Mouse (Mus musculus) hindbrain, embryonic 12.5 days (tissue): Measurements from ENCODE around the gene Ctdsp2. TPM values are rescaled to one million over a fixed set of nuclear protein-coding genes. Genes with fewer than 3 reads are reported as not detected.

Source experiments
- ATAC-seq: fragments of 200-750 bp; cut with Nextera tagmentation; 2 replicates; pipeline ENCODE4 v1.8.0; 2017; ENCODE audit warnings: moderate TSS enrichment; ENCODE audit not compliant: low FRiP score
- H3K27ac ChIP-seq: fragments of 300-500 bp; sonication (generic); 2 replicates; pipeline ENCODE4 v1.5.1; 2016; ENCODE audit warnings: mild to moderate bottlenecking
- H3K27me3 ChIP-seq: fragments of 300-500 bp; sonication (generic); 2 replicates; pipeline ENCODE4 v1.6.1; 2016; ENCODE audit warnings: mild to moderate bottlenecking
- H3K36me3 ChIP-seq: fragments of 300-500 bp; sonication (generic); 2 replicates; pipeline ENCODE4 v1.6.1; 2016; ENCODE audit warnings: mild to moderate bottlenecking
- H3K4me1 ChIP-seq: fragments of 300-500 bp; sonication (generic); 2 replicates; pipeline ENCODE4 v1.6.1; 2016
- H3K4me2 ChIP-seq: fragments of 300-500 bp; sonication (generic); replicated peaks from 2 replicates; pipeline ENCODE4 v1.6.1; 2016; ENCODE audit warnings: mild to moderate bottlenecking
- H3K4me3 ChIP-seq: fragments of 300-500 bp; sonication (generic); 2 replicates; pipeline ENCODE4 v1.5.1; 2016; ENCODE audit warnings: mild to moderate bottlenecking
- H3K9ac ChIP-seq: fragments of 300-500 bp; sonication (generic); 2 replicates; pipeline ENCODE4 v1.6.1; 2016; ENCODE audit warnings: mild to moderate bottlenecking, moderate library complexity
- H3K9me3 ChIP-seq: fragments of 300-500 bp; sonication (generic); replicated peaks from 2 replicates; pipeline ENCODE4 v1.6.1; 2016; ENCODE audit warnings: mild to moderate bottlenecking
- WGBS: fragments of 180-500 bp; shearing (Covaris S2); methylation state at CpG from one replicate; pipeline ENCODE4 v1.1.7; 2016; 5-methylcytosine and 5-hydroxymethylcytosine counted together
- polyA plus RNA-seq: library from polyadenylated mRNA; unstranded; fragments of >200 nt; fragmentation: Nextera tagmentation; extraction: Ambion mirVana; gene quantifications from 2 replicates; pipeline ENCODE4 v1.2.1, GENCODE M21; 2016

Ctdsp2 gene
- polyA plus RNA-seq, 1 experiment from 2014 or later = 50.5 TPM

DNA sequence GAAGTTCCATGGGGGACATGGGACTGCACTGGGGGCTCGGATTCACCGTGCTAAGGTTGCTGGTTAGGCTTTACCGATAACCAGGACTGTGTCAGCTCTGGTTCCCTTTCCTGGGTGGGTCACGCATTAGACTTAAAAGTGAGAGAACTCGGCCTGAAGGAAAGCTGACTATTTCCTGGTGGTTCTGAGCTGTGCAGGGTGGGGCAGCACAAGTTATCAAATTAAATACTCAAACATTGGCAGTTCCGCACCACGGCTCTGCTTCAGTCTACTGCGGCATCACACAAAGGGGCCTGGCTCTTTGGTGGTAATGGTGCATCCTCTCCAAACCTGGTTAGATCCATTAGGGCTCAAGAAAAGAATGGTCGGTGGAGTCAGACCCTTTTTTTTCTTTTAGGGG is 22.8 kb downstream of the Ctdsp2 start:
- Histone ChIP-seq H3K27me3 (0 out of 2 replicates have a peak, but pooled peaks cover 3% of the 10 kb centered on the region), H3K9ac (no peak overlapping the region), H3K36me3 (peaks cover 30% of the 10 kb centered on the region), H3K4me2 (no peak overlapping the region), H3K9me3 (no peaks in the 10 kb centered on the region), H3K4me3 (no peak overlapping the region), H3K27ac (no peak overlapping the region), H3K4me1 (no peaks in the 10 kb centered on the region)
- no peak for ATAC-seq
- 89% methylated on average over 9 of the region's 9 CpGs for WGBS

DNA sequence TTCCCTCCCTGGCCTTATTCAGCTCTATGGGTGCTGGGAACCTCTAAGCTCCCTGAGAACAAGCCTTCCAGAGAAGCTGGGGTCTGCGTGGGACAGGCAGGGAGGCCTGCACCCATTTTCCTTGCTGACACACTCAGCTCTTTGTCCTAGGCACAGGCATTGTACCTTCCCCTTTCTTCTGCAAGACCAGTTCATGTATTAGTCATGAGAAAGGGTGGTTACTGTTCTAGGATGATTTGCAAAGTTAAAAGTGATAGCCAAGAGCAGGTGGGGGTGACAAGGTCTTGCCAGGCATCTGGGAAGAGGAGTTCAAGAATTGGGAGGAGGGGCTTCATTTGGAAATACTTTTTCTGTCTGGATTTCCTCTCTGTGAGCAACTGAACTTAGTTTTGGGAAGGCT is 23.5 kb downstream of the Ctdsp2 start:
- H3K4me2 ChIP-seq = no peak overlapping the region
- no peaks in the 10 kb centered on the region for H3K4me1 ChIP-seq
- no peak for ATAC-seq
- H3K4me3 ChIP-seq = no peak overlapping the region
- no peak overlapping the region for H3K27ac ChIP-seq
- WGBS = 71% methylated on average over 1 of the region's 1 CpGs
- H3K9me3 ChIP-seq = no peaks in the 10 kb centered on the region
- H3K36me3 ChIP-seq = peaks cover 30% of the 10 kb centered on the region
- H3K27me3 ChIP-seq = 0 out of 2 replicates have a peak, but pooled peaks cover 3% of the 10 kb centered on the region
- no peak overlapping the region for H3K9ac ChIP-seq

DNA sequence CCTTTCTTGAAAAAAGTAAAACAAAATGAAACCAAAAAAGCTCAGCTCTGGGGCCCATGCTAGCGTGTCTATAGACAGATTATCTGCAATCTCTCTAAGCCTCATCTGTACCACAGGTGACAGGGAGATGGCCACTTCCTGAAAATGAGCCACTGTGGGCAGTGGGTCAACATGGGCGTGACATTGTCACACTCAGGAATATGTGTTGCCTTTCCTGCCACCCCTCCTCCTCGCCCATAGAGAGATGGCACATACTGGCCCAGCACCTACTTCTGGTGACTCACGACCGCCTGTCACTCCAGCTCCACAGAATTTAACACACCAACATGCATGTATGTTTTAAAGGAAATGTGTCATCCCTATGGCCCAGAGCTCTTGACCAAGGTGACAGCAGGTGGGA is 24.2 kb downstream of the Ctdsp2 start:
- Histone ChIP-seq H3K4me2 (no peak overlapping the region), H3K36me3 (peaks cover 23% of the 10 kb centered on the region), H3K9me3 (no peaks in the 10 kb centered on the region), H3K27ac (no peak overlapping the region), H3K27me3 (0 out of 2 replicates have a peak, but pooled peaks cover 3% of the 10 kb centered on the region), H3K4me3 (no peak overlapping the region), H3K4me1 (no peaks in the 10 kb centered on the region), H3K9ac (no peak overlapping the region)
- ATAC-seq = no peak
- 93% methylated on average over 5 of the region's 5 CpGs for WGBS

DNA sequence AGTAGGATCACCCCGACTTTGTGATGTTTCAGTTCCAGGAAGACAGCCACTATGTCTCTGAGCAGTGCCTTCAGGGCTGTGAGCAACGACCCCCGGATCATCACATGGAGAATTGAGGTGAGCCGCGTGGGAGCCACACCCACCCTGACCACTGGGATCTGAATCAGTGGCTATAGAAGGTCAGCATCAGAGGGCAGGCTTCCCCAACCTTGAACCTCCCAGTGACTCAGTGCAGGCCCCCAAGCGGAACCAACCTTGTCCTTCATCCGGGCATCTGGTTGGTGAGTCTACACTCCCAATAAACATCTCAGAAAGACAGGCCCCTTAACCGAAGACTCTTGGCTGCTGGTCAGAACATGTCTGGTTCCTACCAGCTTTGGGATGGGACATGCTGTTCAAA is 24.8 kb downstream of the Ctdsp2 start:
- Histone ChIP-seq H3K9ac (no peak overlapping the region), H3K4me2 (no peak overlapping the region), H3K36me3 (peaks cover 18% of the 10 kb centered on the region), H3K4me3 (no peak overlapping the region), H3K9me3 (no peaks in the 10 kb centered on the region), H3K4me1 (no peaks in the 10 kb centered on the region), H3K27ac (no peak overlapping the region), H3K27me3 (0 out of 2 replicates have a peak, but pooled peaks cover 3% of the 10 kb centered on the region)
- 87% methylated on average over 8 of the region's 8 CpGs for WGBS
- no peak for ATAC-seq

DNA sequence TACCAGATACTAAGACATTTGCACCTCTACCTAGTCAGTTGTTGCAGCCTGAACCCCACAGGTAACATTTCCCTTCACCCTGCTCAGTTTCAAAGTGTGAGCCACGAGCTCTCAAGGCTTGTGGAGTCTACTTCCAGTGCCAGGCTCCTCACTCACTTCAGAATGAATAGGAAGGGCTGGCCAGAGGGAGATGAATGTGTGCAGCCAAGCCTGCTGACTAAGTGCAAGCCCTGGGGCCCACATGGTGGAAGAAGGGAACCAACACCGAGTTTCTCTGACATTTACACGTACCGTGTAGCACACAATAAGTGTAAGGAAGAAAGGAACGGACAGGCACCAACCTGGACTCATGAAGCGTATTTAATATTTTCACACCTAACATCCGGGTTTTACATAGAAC is 25.3 kb downstream of the Ctdsp2 start:
- H3K27ac ChIP-seq = no peak overlapping the region

DNA sequence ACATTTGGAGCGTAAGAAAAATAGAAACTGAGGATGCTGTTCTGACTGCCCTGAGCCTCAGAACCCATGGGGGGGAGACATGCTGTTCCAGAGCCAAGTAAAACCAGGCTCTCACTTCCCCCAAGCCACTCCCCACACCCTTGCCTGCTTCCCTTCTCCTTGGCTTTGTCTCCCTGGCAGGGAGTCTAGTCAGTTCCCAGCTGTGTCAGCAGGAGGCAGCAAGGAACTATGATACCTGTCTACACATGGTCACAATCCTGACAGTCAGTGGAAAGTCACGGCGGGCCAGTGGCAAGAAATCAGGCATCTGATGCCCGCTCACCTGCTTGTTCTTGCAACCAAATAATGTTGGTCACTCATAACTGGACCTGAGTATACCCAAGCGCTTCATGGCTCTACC is 38.0 kb downstream of the Ctdsp2 start:
- no peaks in the 10 kb centered on the region for H3K36me3 ChIP-seq
- H3K27me3 ChIP-seq = no peaks in the 10 kb centered on the region
- H3K9me3 ChIP-seq = no peaks in the 10 kb centered on the region
- no peak overlapping the region for H3K4me3 ChIP-seq
- no peak for ATAC-seq
- no peak overlapping the region for H3K4me2 ChIP-seq
- no peak overlapping the region for H3K27ac ChIP-seq
- 57% methylated on average over 5 of the region's 5 CpGs for WGBS
- no peak overlapping the region for H3K9ac ChIP-seq
- no peaks in the 10 kb centered on the region for H3K4me1 ChIP-seq

More for the DNA sequence above, 25.3 kb downstream of the Ctdsp2 start:
- no peak overlapping the region for H3K4me2 ChIP-seq
- H3K9ac ChIP-seq = no peak overlapping the region
- H3K4me3 ChIP-seq = no peak overlapping the region
- H3K27me3 ChIP-seq = 0 out of 2 replicates have a peak, but pooled peaks cover 3% of the 10 kb centered on the region
- H3K9me3 ChIP-seq = no peaks in the 10 kb centered on the region
- H3K4me1 ChIP-seq = no peaks in the 10 kb centered on the region
- no peak for ATAC-seq
- peaks cover 13% of the 10 kb centered on the region; the same call in 1 of the 2 replicates for H3K36me3 ChIP-seq
- 76% methylated on average over 7 of the region's 7 CpGs for WGBS

DNA sequence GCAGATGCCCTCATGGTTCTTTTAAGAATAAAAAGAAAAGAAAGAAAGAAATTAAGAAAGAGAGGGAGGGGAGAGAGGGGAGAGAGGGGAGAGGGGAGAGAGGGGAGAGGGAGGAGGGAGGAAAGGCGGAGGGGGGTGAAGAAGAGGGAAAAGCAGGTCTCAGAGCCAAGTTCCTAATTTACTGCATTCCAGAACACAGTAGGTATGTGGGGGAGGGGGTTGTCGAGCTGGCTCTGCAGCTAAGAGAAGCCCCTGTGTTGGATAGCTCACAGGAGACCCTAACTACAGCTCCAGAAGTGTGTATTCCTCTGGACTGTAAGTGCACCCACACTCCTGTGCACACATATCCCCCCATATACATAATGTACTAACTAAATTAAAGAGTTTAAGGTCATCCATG is 38.6 kb downstream of the Ctdsp2 start:
- 0 out of 2 replicates have a peak, but pooled peaks cover 3% of the 10 kb centered on the region for H3K36me3 ChIP-seq
- no peak for ATAC-seq
- no peak overlapping the region for H3K4me2 ChIP-seq

DNA sequence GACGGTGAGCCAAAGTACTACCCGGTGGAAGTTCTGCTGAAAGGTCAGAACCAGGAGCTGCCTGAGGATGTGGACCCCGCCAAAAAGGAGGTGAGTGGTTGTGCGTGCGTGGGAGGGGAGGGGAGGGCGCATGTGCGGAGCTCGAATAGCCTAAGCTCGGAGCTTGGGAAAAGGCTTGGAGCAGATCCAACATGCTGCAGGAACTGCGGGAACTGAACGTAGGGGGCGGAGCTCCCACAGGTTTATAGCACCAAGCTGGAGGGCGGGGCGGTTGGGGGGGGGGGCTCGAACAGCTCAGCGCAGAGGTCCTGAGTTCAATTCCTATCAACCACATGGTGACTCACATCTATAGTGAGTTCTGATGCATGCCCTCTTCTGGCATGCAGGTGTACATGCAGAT is 39.9 kb downstream of the Ctdsp2 start:
- ATAC-seq = no peak
- 74% methylated on average over 16 of the region's 16 CpGs for WGBS
- H3K9ac ChIP-seq = no peak overlapping the region

More for the DNA sequence above, 38.6 kb downstream of the Ctdsp2 start:
- H3K9me3 ChIP-seq = no peaks in the 10 kb centered on the region
- H3K9ac ChIP-seq = peak overlapping the region; percentile 18; the same call in 1 of the 2 replicates
- no peaks in the 10 kb centered on the region for H3K27me3 ChIP-seq
- H3K4me1 ChIP-seq = no peaks in the 10 kb centered on the region
- H3K27ac ChIP-seq = no peak overlapping the region
- no peak overlapping the region for H3K4me3 ChIP-seq
- 20% methylated on average over 2 of the region's 2 CpGs for WGBS

DNA sequence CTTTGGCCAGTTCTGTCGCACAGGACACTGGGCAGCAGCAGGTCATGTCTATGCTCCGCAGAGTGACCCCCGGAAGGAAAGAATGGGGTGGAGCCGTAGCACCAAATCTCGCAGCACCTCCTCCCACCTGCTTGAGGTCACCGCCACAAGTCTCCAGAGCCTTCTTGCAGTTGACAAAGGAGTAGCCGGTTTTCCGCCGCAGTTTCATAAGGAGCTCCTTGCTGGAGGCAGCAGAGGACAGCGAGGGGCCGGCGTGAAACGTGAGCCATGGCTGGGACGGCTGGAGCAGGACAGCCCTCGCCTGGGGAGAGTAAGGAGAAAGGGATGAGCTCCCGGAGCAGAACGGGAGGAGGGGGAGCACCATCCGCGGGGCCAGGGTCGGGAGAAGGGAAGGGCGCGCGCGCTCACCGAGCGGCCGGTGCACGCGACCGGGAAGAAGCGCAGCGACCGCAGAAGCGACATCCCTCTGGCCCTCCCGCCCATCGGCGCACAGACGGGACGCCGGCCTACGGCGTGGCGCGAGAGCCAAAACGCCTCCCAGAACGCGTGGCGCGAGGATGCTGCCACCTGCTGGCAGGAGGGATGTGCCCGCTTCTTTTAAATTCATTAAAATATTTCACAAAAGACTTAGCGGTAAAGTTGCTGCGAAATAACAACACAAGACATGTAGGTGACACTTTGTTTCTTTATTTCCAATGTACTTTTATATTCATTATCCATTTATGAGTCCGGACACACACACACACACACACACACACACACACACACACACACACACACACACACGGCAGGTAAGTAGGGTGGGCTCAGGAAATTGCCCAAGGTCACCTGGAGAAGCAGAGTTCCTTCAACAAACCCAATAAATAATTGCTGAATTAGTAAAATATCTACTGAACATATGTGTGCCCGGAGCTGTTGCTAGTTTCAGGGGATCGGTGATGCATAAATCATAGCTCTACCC is 52.1 kb downstream of the Ctdsp2 start, which contains the start of gene Tsfm:
Tsfm (minus strand) TSS at position 505 of the 961 bp plus-strand sequence.
- 5% methylated on average over 56 of the region's 56 CpGs for WGBS
- H3K9ac ChIP-seq = peak within 1 kb of the TSS; percentile 89
- peak within 1 kb of the TSS; percentile 64 for H3K27ac ChIP-seq
- no peaks in the 10 kb centered on the region for H3K27me3 ChIP-seq
- peak within 1 kb of the TSS; percentile 91 for H3K4me2 ChIP-seq
- H3K4me1 ChIP-seq = peaks cover 8% of the 10 kb centered on the region
- peak within 1 kb of the TSS; percentile 83 for H3K4me3 ChIP-seq
- ATAC-seq = peak; percentile 87
- H3K36me3 ChIP-seq = peaks cover 33% of the 10 kb centered on the region
- no peaks in the 10 kb centered on the region for H3K9me3 ChIP-seq

More for the DNA sequence above, 39.9 kb downstream of the Ctdsp2 start:
- no peak overlapping the region for H3K4me3 ChIP-seq
- no peak overlapping the region for H3K27ac ChIP-seq
- H3K9me3 ChIP-seq = no peaks in the 10 kb centered on the region
- no peaks in the 10 kb centered on the region for H3K4me1 ChIP-seq
- peaks cover 14% of the 10 kb centered on the region for H3K36me3 ChIP-seq
- no peaks in the 10 kb centered on the region for H3K27me3 ChIP-seq
- H3K4me2 ChIP-seq = no peak overlapping the region

DNA sequence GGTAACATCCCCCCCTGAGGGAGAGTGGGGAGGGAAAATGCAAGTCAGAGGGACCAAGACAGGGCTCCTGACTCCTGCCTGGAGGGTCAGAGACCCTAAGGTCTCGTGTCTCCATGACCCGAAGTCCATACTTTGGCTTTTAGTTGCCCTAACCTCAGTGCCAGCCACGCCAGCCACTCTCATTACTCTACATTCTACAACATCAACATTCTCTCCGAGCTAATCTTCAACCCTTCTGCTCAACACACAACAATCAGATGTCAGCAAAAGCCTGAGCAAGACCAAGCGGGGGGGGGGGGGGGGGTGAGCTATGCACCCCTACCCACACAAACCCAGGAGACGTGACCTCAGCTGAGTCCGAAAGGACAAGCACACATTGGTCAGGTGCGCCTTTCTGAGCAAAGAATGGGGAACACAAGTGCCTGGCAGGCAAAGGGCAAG is 54.8 kb downstream of the Ctdsp2 start:
- no peak overlapping the region for H3K9ac ChIP-seq
- 87% methylated on average over 8 of the region's 8 CpGs for WGBS
- no peak overlapping the region for H3K4me2 ChIP-seq
- H3K4me3 ChIP-seq = no peak overlapping the region
- H3K4me1 ChIP-seq = peaks cover 8% of the 10 kb centered on the region
- no peak for ATAC-seq
- no peaks in the 10 kb centered on the region for H3K9me3 ChIP-seq
- peaks cover 6% of the 10 kb centered on the region for H3K36me3 ChIP-seq
- no peak overlapping the region for H3K27ac ChIP-seq
- no peaks in the 10 kb centered on the region for H3K27me3 ChIP-seq

DNA sequence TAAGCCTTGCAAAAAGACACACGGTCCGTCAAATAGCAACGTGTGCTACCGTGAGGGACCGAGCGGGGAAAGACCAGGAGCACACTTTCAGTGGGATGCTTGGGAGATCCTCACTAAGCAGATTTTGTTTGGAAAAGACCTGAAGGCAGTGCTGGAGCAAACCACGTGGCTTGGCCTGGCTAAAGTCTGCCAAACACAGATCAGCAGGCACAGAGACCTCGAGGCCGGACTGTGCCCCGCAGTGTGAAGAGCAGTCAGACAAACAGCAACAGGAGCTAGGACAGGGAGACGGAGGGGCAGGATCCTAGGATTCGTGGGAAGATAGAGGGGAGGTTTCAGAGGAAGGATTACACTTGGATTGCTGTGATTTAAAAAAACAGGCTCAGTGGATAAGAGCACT is 57.8 kb downstream of the Ctdsp2 start:
- Histone ChIP-seq H3K9me3 (no peaks in the 10 kb centered on the region), H3K27ac (no peak overlapping the region), H3K36me3 (no peaks in the 10 kb centered on the region), H3K4me1 (peaks cover 4% of the 10 kb centered on the region; the same call in 1 of the 2 replicates), H3K27me3 (peaks cover 11% of the 10 kb centered on the region), H3K4me2 (no peak overlapping the region), H3K9ac (no peak overlapping the region), H3K4me3 (no peak overlapping the region)
- no peak for ATAC-seq
- 84% methylated on average over 12 of the region's 12 CpGs for WGBS

DNA sequence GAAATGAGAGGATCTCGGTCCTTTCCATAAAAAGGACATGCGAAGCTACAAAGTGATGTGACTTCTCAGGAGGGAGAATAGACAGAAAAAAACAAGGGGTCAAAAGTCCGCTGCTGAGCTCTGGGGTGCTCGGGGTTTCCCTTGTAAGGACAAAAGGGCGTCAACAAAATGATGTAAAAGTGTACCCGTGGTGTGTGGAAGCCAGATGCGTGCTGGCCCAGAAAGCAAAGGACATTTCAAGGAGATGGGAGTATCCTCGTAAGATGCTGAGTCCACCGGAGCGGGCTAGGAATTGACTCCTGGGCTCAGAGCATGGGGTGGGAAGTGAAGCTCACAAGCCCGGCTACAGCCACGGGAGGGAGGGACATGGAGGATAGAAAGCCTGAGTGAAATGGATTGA is 59.1 kb downstream of the Ctdsp2 start:
- 67% methylated on average over 12 of the region's 12 CpGs for WGBS
- no peak overlapping the region for H3K9ac ChIP-seq

More for the DNA sequence above, 59.1 kb downstream of the Ctdsp2 start:
- H3K9me3 ChIP-seq = no peaks in the 10 kb centered on the region
- H3K27ac ChIP-seq = no peak overlapping the region
- no peak overlapping the region for H3K4me3 ChIP-seq
- no peak for ATAC-seq
- no peaks in the 10 kb centered on the region for H3K36me3 ChIP-seq
- no peak overlapping the region for H3K4me2 ChIP-seq
- H3K27me3 ChIP-seq = peaks cover 11% of the 10 kb centered on the region
- H3K4me1 ChIP-seq = peaks cover 9% of the 10 kb centered on the region
